Mouse (Mus musculus) heart, embryonic 15.5 days (tissue): ENCODE data around the gene Stard9. TPM values are rescaled to one million over a fixed set of nuclear protein-coding genes. Genes with fewer than 3 reads are reported as not detected.
A peak's percentile ranks its signal among the peaks of the same experiment; 100 is the strongest.

Source experiments
- ATAC-seq: fragments of 200-750 bp; cut with Nextera tagmentation; replicated peaks from 2 replicates; pipeline ENCODE4 v1.8.0; 2017; ENCODE audit warnings: low read depth, moderate TSS enrichment; ENCODE audit not compliant: insufficient number of reproducible peaks, insufficient read depth, low FRiP score
- H3K27ac ChIP-seq: fragments of 300-500 bp; sonication (generic); 2 replicates; pipeline ENCODE4 v1.5.1; 2015; ENCODE audit warnings: mild to moderate bottlenecking, inconsistent platforms
- H3K27me3 ChIP-seq: fragments of 300-500 bp; sonication (generic); 2 replicates; pipeline ENCODE4 v1.6.1; 2015; ENCODE audit warnings: inconsistent platforms
- H3K36me3 ChIP-seq: fragments of 300-500 bp; sonication (generic); 2 replicates; pipeline ENCODE4 v1.6.1; 2015; ENCODE audit warnings: mild to moderate bottlenecking, inconsistent platforms
- H3K4me1 ChIP-seq: fragments of 300-500 bp; sonication (generic); replicated peaks from 2 replicates; pipeline ENCODE4 v1.6.1; 2015; ENCODE audit warnings: inconsistent platforms
- H3K4me2 ChIP-seq: fragments of 300-500 bp; sonication (generic); 2 replicates; pipeline ENCODE4 v1.6.1; 2015; ENCODE audit warnings: inconsistent platforms, mild to moderate bottlenecking, moderate library complexity
- H3K4me3 ChIP-seq: fragments of 300-500 bp; sonication (generic); 2 replicates; pipeline ENCODE4 v1.5.1; 2015; ENCODE audit warnings: mild to moderate bottlenecking, inconsistent platforms
- H3K9ac ChIP-seq: fragments of 300-500 bp; sonication (generic); 2 replicates; pipeline ENCODE4 v1.6.1; 2015; ENCODE audit warnings: mild to moderate bottlenecking, inconsistent platforms
- H3K9me3 ChIP-seq: fragments of 300-500 bp; sonication (generic); replicated peaks from 2 replicates; pipeline ENCODE4 v1.6.1; 2016; ENCODE audit warnings: inconsistent platforms
- WGBS: fragments of 180-500 bp; shearing (Covaris S2); methylation state at CpG from one replicate; pipeline ENCODE4 v1.1.7; 2015; ENCODE audit warnings: mixed read lengths; 5-methylcytosine and 5-hydroxymethylcytosine counted together
- polyA plus RNA-seq: library from polyadenylated mRNA; unstranded; fragments of >200 nt; fragmentation: Nextera tagmentation; extraction: Ambion mirVana; gene quantifications from 2 replicates; pipeline ENCODE4 v1.2.1, GENCODE M21; 2015

Gene Stard9
- polyA plus RNA-seq, 1 experiment from 2014 or later = 3.5 TPM

- H3K27ac ChIP-seq = no peak overlapping the region
- H3K9me3 ChIP-seq = no peaks in the 10 kb centered on the region
- WGBS = 28% methylated on average over 10 of the region's 10 CpGs
- H3K4me2 ChIP-seq = peak overlapping the region; percentile 70
- peak overlapping the region; percentile 64 for H3K4me3 ChIP-seq
- ATAC-seq = no peak
- no peak overlapping the region; the same call in 1 of the 2 replicates for H3K9ac ChIP-seq
- no peaks in the 10 kb centered on the region for H3K36me3 ChIP-seq
- H3K4me1 ChIP-seq = peaks cover 24% of the 10 kb centered on the region
- H3K27me3 ChIP-seq = no peaks in the 10 kb centered on the region
Observed at GRCm38 (mm10) chr2:120628076-120628865, 650 bp upstream of the Stard9 start.

- ATAC-seq = no peak
- Histone ChIP-seq H3K4me3 (peak overlapping the region; percentile 64; the same call in 1 of the 2 replicates), H3K4me2 (peak overlapping the region; percentile 70), H3K9me3 (no peaks in the 10 kb centered on the region), H3K27me3 (no peaks in the 10 kb centered on the region), H3K4me1 (peaks cover 24% of the 10 kb centered on the region), H3K36me3 (peaks cover 12% of the 10 kb centered on the region; the same call in 1 of the 2 replicates), H3K9ac (no peak overlapping the region), H3K27ac (no peak overlapping the region)
- WGBS = 73% methylated on average over 2 of the region's 2 CpGs
Observed at GRCm38 (mm10) chr2:120630246-120630645, 1.3 kb downstream of the Stard9 start.

- no peak overlapping the region for H3K9ac ChIP-seq
- no peaks in the 10 kb centered on the region for H3K27me3 ChIP-seq
- ATAC-seq = no peak
- H3K36me3 ChIP-seq = peaks cover 16% of the 10 kb centered on the region; the same call in 1 of the 2 replicates
- H3K4me3 ChIP-seq = 0 out of 2 replicates have a peak overlapping the region, but pooled peaks have one; percentile 64
- H3K9me3 ChIP-seq = no peaks in the 10 kb centered on the region
- 31% methylated on average over 2 of the region's 2 CpGs for WGBS
- peaks cover 24% of the 10 kb centered on the region for H3K4me1 ChIP-seq
- H3K4me2 ChIP-seq = peak overlapping the region; percentile 70
- H3K27ac ChIP-seq = no peak overlapping the region
Observed at GRCm38 (mm10) chr2:120630655-120631054, 1.7 kb downstream of the Stard9 start.

GRCm38 (mm10) chr2:120631521-120631920 lies 2.6 kb downstream of the Stard9 start:
- no peak overlapping the region for H3K9ac ChIP-seq
- ATAC-seq = no peak
- H3K27me3 ChIP-seq = no peaks in the 10 kb centered on the region
- H3K9me3 ChIP-seq = no peaks in the 10 kb centered on the region
- H3K4me2 ChIP-seq = no peak overlapping the region
- no peak overlapping the region for H3K4me3 ChIP-seq
- 55% methylated on average over 2 of the region's 2 CpGs for WGBS
- H3K36me3 ChIP-seq = peaks cover 16% of the 10 kb centered on the region; the same call in 1 of the 2 replicates
- H3K4me1 ChIP-seq = peaks cover 24% of the 10 kb centered on the region
- 0 out of 2 replicates have a peak overlapping the region, but pooled peaks have one; percentile 21 for H3K27ac ChIP-seq

GRCm38 (mm10) chr2:120631957-120632356 lies 3.0 kb downstream of the Stard9 start:
- H3K4me1 ChIP-seq = peaks cover 24% of the 10 kb centered on the region

GRCm38 (mm10) chr2:120640835-120641234 lies 11.9 kb downstream of the Stard9 start:
- no peak overlapping the region for H3K4me2 ChIP-seq
- H3K27ac ChIP-seq = no peak overlapping the region
- no peak overlapping the region for H3K4me3 ChIP-seq
- H3K36me3 ChIP-seq = no peaks in the 10 kb centered on the region
- no peaks in the 10 kb centered on the region; the same call in 1 of the 2 replicates for H3K4me1 ChIP-seq
- no peaks in the 10 kb centered on the region for H3K27me3 ChIP-seq
- ATAC-seq = no peak
- no peaks in the 10 kb centered on the region for H3K9me3 ChIP-seq
- WGBS = 88% methylated on average over 8 of the region's 8 CpGs
- H3K9ac ChIP-seq = no peak overlapping the region

More at GRCm38 (mm10) chr2:120631957-120632356, 3.0 kb downstream of the Stard9 start:
- Histone ChIP-seq H3K9ac (no peak overlapping the region), H3K36me3 (peaks cover 16% of the 10 kb centered on the region; the same call in 1 of the 2 replicates), H3K27me3 (no peaks in the 10 kb centered on the region), H3K4me3 (no peak overlapping the region), H3K9me3 (no peaks in the 10 kb centered on the region), H3K4me2 (no peak overlapping the region), H3K27ac (0 out of 2 replicates have a peak overlapping the region, but pooled peaks have one; percentile 21)
- no peak for ATAC-seq
- 65% methylated on average over 4 of the region's 4 CpGs for WGBS

GRCm38 (mm10) chr2:120643836-120644235 lies 14.9 kb downstream of the Stard9 start:
- Histone ChIP-seq H3K4me1 (no peaks in the 10 kb centered on the region; the same call in 1 of the 2 replicates), H3K27me3 (no peaks in the 10 kb centered on the region), H3K4me3 (no peak overlapping the region), H3K27ac (peak overlapping the region; percentile 51), H3K4me2 (no peak overlapping the region), H3K9ac (no peak overlapping the region), H3K9me3 (no peaks in the 10 kb centered on the region), H3K36me3 (no peaks in the 10 kb centered on the region)
- WGBS = 63% methylated on average over 7 of the region's 7 CpGs
- ATAC-seq = peak; percentile 62

- no peaks in the 10 kb centered on the region for H3K36me3 ChIP-seq
- H3K4me2 ChIP-seq = no peak overlapping the region
- H3K4me1 ChIP-seq = no peaks in the 10 kb centered on the region; the same call in 1 of the 2 replicates
- no peak overlapping the region for H3K9ac ChIP-seq
- no peak overlapping the region for H3K4me3 ChIP-seq
- 51% methylated on average over 4 of the region's 4 CpGs for WGBS
- ATAC-seq = no peak
- H3K27me3 ChIP-seq = no peaks in the 10 kb centered on the region
- H3K27ac ChIP-seq = no peak overlapping the region
- no peaks in the 10 kb centered on the region for H3K9me3 ChIP-seq
Observed at GRCm38 (mm10) chr2:120646777-120647176, 17.9 kb downstream of the Stard9 start.

GRCm38 (mm10) chr2:120652256-120652924 lies 23.5 kb downstream of the Stard9 start:
- ATAC-seq = peak; percentile 62; the same call in 1 of the 2 replicates
- H3K4me3 ChIP-seq = no peak overlapping the region
- no peaks in the 10 kb centered on the region for H3K36me3 ChIP-seq
- H3K27ac ChIP-seq = peak overlapping the region; percentile 46
- 51% methylated on average over 7 of the region's 7 CpGs for WGBS
- no peaks in the 10 kb centered on the region for H3K27me3 ChIP-seq
- peaks cover 5% of the 10 kb centered on the region for H3K4me1 ChIP-seq
- H3K9me3 ChIP-seq = no peaks in the 10 kb centered on the region
- H3K9ac ChIP-seq = no peak overlapping the region
- no peak overlapping the region for H3K4me2 ChIP-seq

GRCm38 (mm10) chr2:120652925-120653284 lies 24.0 kb downstream of the Stard9 start:
- Histone ChIP-seq H3K4me1 (peaks cover 5% of the 10 kb centered on the region), H3K4me3 (no peak overlapping the region), H3K27me3 (no peaks in the 10 kb centered on the region), H3K9ac (no peak overlapping the region), H3K36me3 (no peaks in the 10 kb centered on the region), H3K9me3 (no peaks in the 10 kb centered on the region), H3K4me2 (no peak overlapping the region), H3K27ac (peak overlapping the region; percentile 46)
- 0 out of 2 replicates have a peak, but pooled peaks have one; percentile 22 for ATAC-seq
- WGBS = 75% methylated on average over 7 of the region's 7 CpGs

- H3K9ac ChIP-seq = no peak overlapping the region
- no peaks in the 10 kb centered on the region for H3K27me3 ChIP-seq
- 72% methylated on average over 2 of the region's 2 CpGs for WGBS
- no peaks in the 10 kb centered on the region for H3K36me3 ChIP-seq
- H3K4me1 ChIP-seq = peaks cover 5% of the 10 kb centered on the region
- no peaks in the 10 kb centered on the region for H3K9me3 ChIP-seq
- no peak overlapping the region for H3K27ac ChIP-seq
- no peak overlapping the region for H3K4me3 ChIP-seq
- no peak overlapping the region for H3K4me2 ChIP-seq
- ATAC-seq = no peak
Observed at GRCm38 (mm10) chr2:120654693-120655092, 25.8 kb downstream of the Stard9 start.
